Mouse (Mus musculus): ENCODE data around the gene Tmem121. TPM values are rescaled to one million over a fixed set of nuclear protein-coding genes. Genes with fewer than 3 reads are reported as not detected.
A peak's percentile ranks its signal among the peaks of the same experiment; 100 is the strongest.

The Tmem121 gene
- polyA plus RNA-seq, 1 experiment from 2014 or later: 22.9 TPM

DNA sequence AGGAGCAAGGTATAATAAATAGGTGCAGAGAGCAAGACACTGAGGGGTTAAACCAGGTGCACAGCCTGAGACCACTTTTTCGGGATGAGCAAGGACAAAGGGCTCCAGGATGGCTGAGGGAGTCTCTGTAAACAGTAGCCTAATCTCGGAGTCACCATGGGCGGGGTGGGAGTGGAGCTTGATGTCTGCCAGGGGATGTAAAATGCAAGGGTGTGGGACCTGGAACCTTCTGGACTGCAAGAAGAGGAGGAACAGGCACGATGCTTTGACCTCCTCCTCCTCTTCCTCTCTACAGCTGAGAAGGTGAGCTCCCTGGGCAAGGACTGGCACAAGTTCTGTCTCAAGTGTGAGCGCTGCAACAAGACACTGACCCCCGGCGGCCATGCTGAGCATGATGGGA, 42.6 kb upstream of the Tmem121 start:
- peak overlapping the region; percentile 72 for H3K4me2 ChIP-seq (replicated peaks)
- H3K27ac ChIP-seq: 0 out of 2 replicates have a peak overlapping the region, but pooled peaks have one; percentile 52
- peak overlapping the region; percentile 66 for H3K9ac ChIP-seq
- peak overlapping the region; percentile 64; the same call in 1 of the 2 replicates for H3K4me3 ChIP-seq
- ATAC-seq (ENCODE audit: low FRiP score): no peak
- peaks cover 60% of the 10 kb centered on the region for H3K4me1 ChIP-seq
- H3K27me3 ChIP-seq: peaks cover 19% of the 10 kb centered on the region; the same call in 1 of the 2 replicates
- no peaks in the 10 kb centered on the region for H3K9me3 ChIP-seq (replicated peaks)
- WGBS: 68% methylated on average over 7 of the region's 7 CpGs
- peaks cover 28% of the 10 kb centered on the region for H3K36me3 ChIP-seq

DNA sequence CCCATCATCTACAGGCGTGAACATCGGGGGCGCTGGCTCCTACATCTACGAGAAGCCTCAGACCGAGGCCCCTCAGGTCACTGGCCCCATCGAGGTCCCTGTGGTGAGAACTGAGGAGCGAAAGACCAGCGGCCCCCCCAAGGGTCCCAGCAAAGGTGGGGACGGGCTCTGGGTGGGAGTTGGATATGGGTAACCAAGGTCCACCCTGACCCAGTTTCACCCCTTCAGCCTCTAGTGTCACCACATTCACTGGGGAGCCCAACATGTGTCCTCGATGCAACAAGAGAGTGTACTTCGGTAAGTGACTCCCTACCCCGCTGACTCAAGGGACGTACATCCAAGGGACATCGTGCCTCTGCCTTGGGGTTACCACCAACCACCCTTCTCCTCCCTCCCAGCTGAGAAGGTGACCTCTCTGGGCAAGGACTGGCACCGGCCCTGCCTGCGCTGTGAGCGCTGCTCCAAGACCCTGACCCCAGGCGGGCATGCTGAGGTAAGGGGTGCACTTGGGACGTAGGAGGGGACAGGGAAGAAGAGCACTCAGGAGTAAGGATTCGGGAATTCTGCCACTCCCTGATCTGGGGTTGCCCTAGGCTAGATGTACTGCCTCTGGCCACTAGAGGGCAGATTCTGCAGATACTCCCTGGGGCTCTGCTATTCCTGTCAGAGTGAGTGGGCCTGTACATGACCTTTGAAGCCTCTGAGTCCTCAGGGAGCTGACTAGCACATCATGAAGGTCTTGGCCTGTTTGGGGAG, 41.6 kb upstream of the Tmem121 start:
- 77% methylated on average over 20 of the region's 20 CpGs for WGBS
- no peak overlapping the region for H3K4me2 ChIP-seq (replicated peaks)
- H3K4me1 ChIP-seq: peaks cover 58% of the 10 kb centered on the region
- ATAC-seq (ENCODE audit: low FRiP score): no peak
- H3K36me3 ChIP-seq: peaks cover 26% of the 10 kb centered on the region
- H3K9ac ChIP-seq: no peak overlapping the region
- H3K27ac ChIP-seq: no peak overlapping the region
- peaks cover 21% of the 10 kb centered on the region for H3K27me3 ChIP-seq
- H3K4me3 ChIP-seq: no peak overlapping the region
- no peaks in the 10 kb centered on the region for H3K9me3 ChIP-seq (replicated peaks)

DNA sequence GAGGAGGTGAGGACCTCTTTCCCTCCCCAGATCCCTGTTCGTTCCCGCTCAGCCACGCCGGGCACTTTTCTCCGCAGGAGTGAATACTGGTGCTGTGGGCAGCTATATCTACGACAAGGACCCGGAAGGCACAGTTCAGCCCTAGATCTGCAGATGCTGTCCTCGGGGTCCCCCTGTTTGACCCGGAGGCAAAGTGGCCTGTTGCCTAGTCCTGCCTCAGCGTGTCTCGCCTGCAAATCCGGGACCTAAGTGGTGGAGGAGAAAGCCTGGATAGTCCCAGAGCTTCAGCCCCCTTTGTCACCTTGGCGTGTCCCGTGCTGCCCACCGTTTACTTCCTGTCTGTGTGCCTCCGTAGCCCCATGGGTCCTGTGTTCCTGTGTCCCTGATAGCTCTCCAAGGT, 40.8 kb upstream of the Tmem121 start:
- peaks cover 28% of the 10 kb centered on the region for H3K27me3 ChIP-seq
- H3K9me3 ChIP-seq (replicated peaks): no peaks in the 10 kb centered on the region
- no peak overlapping the region for H3K4me2 ChIP-seq (replicated peaks)
- H3K4me3 ChIP-seq: no peak overlapping the region
- no peak for ATAC-seq (ENCODE audit: low FRiP score)
- H3K27ac ChIP-seq: no peak overlapping the region
- WGBS: 94% methylated on average over 16 of the region's 16 CpGs
- H3K9ac ChIP-seq: no peak overlapping the region
- H3K4me1 ChIP-seq: peaks cover 51% of the 10 kb centered on the region
- peaks cover 26% of the 10 kb centered on the region for H3K36me3 ChIP-seq

DNA sequence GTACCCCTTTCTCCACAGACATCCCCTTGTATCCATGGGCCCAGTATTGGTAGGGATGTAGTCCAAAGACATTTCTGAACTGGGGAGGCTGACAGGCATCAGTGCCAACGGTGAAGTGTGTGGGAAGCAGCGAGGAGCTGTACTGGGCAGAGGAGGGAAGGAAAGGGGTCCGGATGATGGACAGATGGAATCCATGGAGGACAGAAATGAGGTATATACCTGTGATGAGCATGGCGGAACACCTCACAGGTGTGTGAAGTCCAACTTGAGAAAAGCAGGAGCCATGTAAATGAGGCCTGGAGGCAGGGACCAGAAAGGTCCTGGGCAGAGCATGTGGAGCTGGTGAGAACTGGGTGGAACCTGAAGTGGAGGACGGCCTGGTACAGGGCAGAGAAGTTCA, 40.1 kb upstream of the Tmem121 start:
- 85% methylated on average over 5 of the region's 5 CpGs for WGBS
- peak; percentile 17; the same call in 1 of the 2 replicates for ATAC-seq (ENCODE audit: low FRiP score)
- H3K27me3 ChIP-seq: peaks cover 35% of the 10 kb centered on the region
- peaks cover 50% of the 10 kb centered on the region for H3K4me1 ChIP-seq
- no peaks in the 10 kb centered on the region for H3K9me3 ChIP-seq (replicated peaks)
- no peak overlapping the region for H3K27ac ChIP-seq
- no peak overlapping the region for H3K4me3 ChIP-seq
- H3K4me2 ChIP-seq (replicated peaks): no peak overlapping the region
- H3K36me3 ChIP-seq: peaks cover 26% of the 10 kb centered on the region
- H3K9ac ChIP-seq: no peak overlapping the region

DNA sequence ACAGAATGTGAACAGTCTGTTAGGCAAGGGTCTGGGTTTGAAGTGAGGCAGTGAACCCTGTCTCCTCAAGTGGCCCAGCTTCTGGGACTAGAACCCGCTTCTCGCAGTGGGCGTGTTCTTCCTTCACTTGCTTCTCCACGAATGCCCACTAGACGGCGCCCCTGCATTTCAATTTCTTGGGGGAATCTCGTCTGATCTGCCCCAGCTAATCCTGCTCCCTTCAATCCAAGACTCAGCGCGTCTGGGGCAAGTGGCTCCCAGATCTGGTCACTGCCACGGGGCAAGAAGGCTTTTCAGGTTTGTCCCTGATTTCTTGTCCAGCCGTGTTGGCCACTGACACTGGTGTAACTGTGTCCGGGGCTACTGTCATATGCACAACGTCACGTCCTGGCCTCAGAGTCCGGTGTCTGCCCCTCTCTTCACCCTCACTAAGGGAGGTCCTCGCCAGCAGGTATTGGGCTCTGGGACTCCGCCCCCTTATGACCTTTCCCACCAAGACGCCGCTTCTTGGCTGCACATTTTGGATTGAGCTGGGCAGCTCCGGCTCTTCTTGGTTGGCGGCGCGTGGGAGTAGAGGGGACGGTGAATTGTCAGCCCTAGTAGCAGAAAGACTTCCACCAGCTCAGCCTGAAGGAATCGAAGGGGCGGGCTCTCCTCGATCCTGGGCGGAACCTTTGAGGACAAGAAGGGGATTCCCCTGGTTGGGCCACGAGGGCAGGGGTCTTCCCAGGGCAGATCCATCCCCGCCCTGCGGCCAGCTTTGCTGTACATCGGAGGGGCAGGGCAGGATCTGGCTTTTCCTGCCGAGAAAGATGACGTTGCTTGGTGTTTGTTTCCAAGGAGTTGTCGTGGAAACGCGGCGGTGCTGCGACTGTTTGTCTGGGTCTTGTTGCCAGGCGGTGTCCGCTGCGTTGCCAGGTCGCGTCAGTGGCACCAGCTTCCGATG, 39.3 kb upstream of the Tmem121 start, which contains the start of gene Crip1:
Crip1 (plus strand) TSS at position 205 of the 946 bp plus-strand sequence.
- no peak; the same call in 1 of the 2 replicates for ATAC-seq (ENCODE audit: low FRiP score)
- peak within 1 kb of the TSS; percentile 33; the same call in 1 of the 2 replicates for H3K9ac ChIP-seq

DNA sequence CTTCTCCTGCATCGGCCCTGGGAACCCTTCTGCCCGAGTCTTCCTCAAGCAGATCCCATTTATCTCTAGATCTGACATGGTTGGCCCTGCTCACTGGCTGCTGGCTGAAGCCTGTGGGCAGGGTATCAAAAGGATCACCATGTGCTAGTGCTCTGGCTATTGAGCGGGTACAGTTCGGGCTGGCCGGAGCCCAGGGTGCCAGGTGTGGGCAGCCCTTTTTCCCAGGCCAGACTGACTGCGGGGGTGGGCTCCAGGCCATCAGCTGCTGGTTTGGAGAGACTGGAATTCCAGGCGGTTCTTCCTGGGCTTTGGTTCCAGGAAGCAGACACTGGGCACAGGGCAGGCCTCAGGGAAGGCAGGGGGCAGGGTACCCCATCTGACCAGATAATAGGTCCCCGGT, 38.2 kb upstream of the Tmem121 start:
- H3K4me2 ChIP-seq (replicated peaks): no peak overlapping the region
- 81% methylated on average over 8 of the region's 8 CpGs for WGBS
- H3K9me3 ChIP-seq (replicated peaks): no peaks in the 10 kb centered on the region
- peaks cover 44% of the 10 kb centered on the region for H3K27me3 ChIP-seq
- no peak overlapping the region for H3K27ac ChIP-seq
- no peak overlapping the region for H3K9ac ChIP-seq
- peaks cover 26% of the 10 kb centered on the region for H3K36me3 ChIP-seq
- H3K4me1 ChIP-seq: peaks cover 48% of the 10 kb centered on the region
- no peak for ATAC-seq (ENCODE audit: low FRiP score)
- H3K4me3 ChIP-seq: no peak overlapping the region

More for the DNA sequence above, 39.3 kb upstream of the Tmem121 start, which contains the start of gene Crip1:
- peaks cover 49% of the 10 kb centered on the region for H3K4me1 ChIP-seq
- peak within 1 kb of the TSS; percentile 32 for H3K4me2 ChIP-seq (replicated peaks)
- WGBS: 9% methylated on average over 45 of the region's 45 CpGs
- peaks cover 26% of the 10 kb centered on the region for H3K36me3 ChIP-seq
- no peaks in the 10 kb centered on the region for H3K9me3 ChIP-seq (replicated peaks)
- peaks cover 37% of the 10 kb centered on the region for H3K27me3 ChIP-seq
- peak within 1 kb of the TSS; percentile 49; the same call in 1 of the 2 replicates for H3K27ac ChIP-seq
- peak within 1 kb of the TSS; percentile 9; the same call in 1 of the 2 replicates for H3K4me3 ChIP-seq

DNA sequence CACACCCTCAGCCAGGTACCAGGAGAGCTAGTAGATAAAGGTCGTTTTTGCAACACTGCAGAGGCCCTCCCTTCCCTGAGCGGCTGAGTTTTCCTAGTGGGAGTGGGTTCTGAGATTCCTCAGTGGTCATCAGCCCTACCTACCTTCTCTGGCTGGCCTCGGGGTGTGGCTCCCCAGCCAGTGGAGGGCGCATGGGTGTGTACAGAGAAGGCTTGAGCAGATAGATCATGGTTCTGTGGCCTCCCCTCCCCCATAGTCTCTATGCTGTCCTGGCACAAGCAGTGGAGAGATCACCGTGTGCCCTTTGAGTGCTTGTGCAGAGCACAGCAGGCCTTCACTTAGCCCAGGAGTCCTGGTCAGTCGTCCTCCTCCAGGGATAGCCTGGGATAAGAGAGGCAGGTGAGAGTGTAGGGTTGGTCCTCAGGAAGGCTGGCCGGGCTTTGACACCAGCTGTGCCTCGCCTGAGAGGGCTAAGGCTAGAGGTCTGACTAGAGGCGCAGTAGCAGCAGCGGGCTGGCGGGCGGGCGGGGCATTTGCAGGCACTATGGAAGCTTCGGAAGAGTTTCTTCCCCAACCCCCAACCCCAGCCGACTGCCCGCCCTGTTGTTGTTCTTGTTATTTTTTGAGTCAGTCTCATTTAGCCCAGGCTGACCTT, 37.2 kb upstream of the Tmem121 start:
- Histone ChIP-seq H3K4me3 (no peak overlapping the region), H3K9me3 (replicated peaks) (no peaks in the 10 kb centered on the region), H3K27me3 (peaks cover 51% of the 10 kb centered on the region), H3K36me3 (peaks cover 24% of the 10 kb centered on the region), H3K4me2 (replicated peaks) (no peak overlapping the region), H3K9ac (no peak overlapping the region), H3K27ac (no peak overlapping the region), H3K4me1 (peaks cover 38% of the 10 kb centered on the region)
- no peak for ATAC-seq (ENCODE audit: low FRiP score)
- 43% methylated on average over 16 of the region's 16 CpGs for WGBS

DNA sequence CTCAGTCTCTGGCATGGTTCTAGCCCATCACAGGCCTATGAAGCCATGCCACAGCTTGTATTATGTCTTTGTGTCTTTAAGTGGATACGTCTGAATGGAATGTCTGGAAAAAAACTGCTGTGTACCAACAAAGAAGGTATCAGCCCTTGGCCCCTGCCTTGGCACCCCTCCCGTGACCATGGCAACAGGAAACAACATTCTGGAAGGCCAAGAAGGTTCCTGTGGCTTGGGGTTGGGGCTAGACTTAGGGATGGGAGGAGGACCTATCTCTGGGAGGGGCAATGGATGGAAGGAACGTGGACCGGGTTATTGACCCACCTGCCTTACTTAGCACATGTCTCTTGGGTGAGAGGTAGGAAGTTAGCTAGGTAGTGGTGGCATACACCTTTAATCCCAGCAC, 36.4 kb upstream of the Tmem121 start:
- no peak overlapping the region for H3K4me3 ChIP-seq
- no peaks in the 10 kb centered on the region for H3K9me3 ChIP-seq (replicated peaks)
- H3K4me1 ChIP-seq: peaks cover 38% of the 10 kb centered on the region
- peaks cover 16% of the 10 kb centered on the region for H3K36me3 ChIP-seq
- no peak overlapping the region for H3K4me2 ChIP-seq (replicated peaks)
- 55% methylated on average over 4 of the region's 4 CpGs for WGBS
- H3K27me3 ChIP-seq: peaks cover 59% of the 10 kb centered on the region
- H3K9ac ChIP-seq: no peak overlapping the region
- ATAC-seq (ENCODE audit: low FRiP score): no peak
- no peak overlapping the region for H3K27ac ChIP-seq

DNA sequence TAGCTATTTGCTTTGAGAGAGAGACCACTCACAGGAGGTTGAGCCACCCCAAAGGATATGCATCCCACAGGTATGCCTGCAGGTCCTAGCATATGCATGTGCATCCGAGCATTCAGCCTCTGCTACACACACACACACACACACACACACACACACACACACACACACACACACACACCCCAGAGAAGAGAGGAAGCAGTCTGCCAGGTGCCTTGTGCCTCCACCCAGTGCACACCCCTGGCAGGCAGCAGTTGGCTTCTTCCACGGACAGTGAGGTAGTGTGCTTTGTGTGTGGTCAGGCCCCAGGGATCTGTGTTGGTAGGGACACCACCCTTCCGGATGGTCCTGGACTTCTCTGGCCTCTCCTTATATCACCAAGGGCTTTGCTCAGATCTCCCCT, 35.8 kb upstream of the Tmem121 start:
- WGBS: 77% methylated on average over 3 of the region's 3 CpGs

DNA sequence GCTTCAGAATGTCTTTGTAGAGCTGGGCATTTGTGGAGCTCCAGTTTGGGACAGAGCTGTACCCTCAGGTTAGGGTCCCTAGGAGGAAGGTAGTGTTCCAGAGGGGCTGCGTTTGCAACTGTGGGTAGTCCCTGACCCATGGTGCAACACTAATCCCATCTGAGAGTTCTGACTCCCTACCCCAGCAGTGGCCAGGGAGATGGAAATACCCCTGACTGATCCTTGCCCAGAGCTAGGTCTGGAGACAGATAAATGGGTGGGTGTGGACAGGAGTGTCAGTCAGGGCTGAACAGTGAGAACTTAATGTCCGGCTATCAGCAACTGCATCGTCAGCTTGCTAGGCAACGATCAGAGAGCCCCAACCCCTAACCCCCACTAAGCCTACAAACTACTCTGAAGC, 35.1 kb upstream of the Tmem121 start:
- Histone ChIP-seq H3K27me3 (peaks cover 57% of the 10 kb centered on the region), H3K27ac (no peak overlapping the region), H3K9ac (no peak overlapping the region), H3K4me3 (no peak overlapping the region), H3K9me3 (replicated peaks) (no peaks in the 10 kb centered on the region), H3K4me2 (replicated peaks) (no peak overlapping the region), H3K4me1 (peaks cover 45% of the 10 kb centered on the region), H3K36me3 (peaks cover 3% of the 10 kb centered on the region)
- ATAC-seq (ENCODE audit: low FRiP score): no peak
- WGBS: 83% methylated on average over 4 of the region's 4 CpGs

More for the DNA sequence above, 35.8 kb upstream of the Tmem121 start:
- H3K36me3 ChIP-seq: peaks cover 10% of the 10 kb centered on the region
- H3K9me3 ChIP-seq (replicated peaks): no peaks in the 10 kb centered on the region
- H3K9ac ChIP-seq: no peak overlapping the region
- no peak for ATAC-seq (ENCODE audit: low FRiP score)
- peaks cover 61% of the 10 kb centered on the region for H3K27me3 ChIP-seq
- no peak overlapping the region for H3K27ac ChIP-seq
- no peak overlapping the region for H3K4me2 ChIP-seq (replicated peaks)
- H3K4me3 ChIP-seq: no peak overlapping the region
- peaks cover 39% of the 10 kb centered on the region for H3K4me1 ChIP-seq

DNA sequence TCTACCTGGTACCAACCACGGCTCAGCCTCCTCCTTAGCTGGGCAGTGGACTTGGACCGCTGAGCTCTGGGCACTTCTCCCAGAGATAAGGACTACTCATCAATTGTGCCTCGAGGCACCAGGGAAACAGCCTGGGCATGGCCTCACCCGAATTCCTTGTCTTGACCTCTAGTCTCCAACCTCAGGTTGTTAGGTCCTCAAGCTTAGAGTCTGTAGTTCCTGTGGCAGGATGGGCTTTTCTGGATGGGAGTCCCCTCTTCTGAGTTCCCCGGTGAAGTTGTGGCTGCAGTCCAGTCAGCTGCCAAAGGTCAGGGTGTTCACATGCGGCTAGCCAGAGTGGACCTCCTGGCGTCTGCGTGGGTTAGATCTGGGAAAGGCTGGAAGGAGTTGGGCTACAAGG, 34.7 kb upstream of the Tmem121 start:
- Histone ChIP-seq H3K4me1 (peaks cover 43% of the 10 kb centered on the region), H3K4me3 (no peak overlapping the region), H3K27ac (no peak overlapping the region), H3K36me3 (no peaks in the 10 kb centered on the region), H3K27me3 (peaks cover 57% of the 10 kb centered on the region), H3K4me2 (replicated peaks) (peak overlapping the region; percentile 70), H3K9ac (no peak overlapping the region), H3K9me3 (replicated peaks) (no peaks in the 10 kb centered on the region)
- 80% methylated on average over 8 of the region's 8 CpGs for WGBS
- no peak for ATAC-seq (ENCODE audit: low FRiP score)
